Mouse (Mus musculus): ENCODE data around the gene Nr4a1. TPM values are rescaled to one million over a fixed set of nuclear protein-coding genes. Genes with fewer than 3 reads are reported as not detected.

Gene Nr4a1
- polyA plus RNA-seq, 1 experiment from 2014 or later, result 4.9 TPM

GRCm38 (mm10) chr15:101283183-101283910 lies 29.3 kb downstream of the Nr4a1 start:
- peaks cover 22% of the 10 kb centered on the region for H3K4me1 ChIP-seq
- H3K27me3 ChIP-seq (replicated peaks), result no peaks in the 10 kb centered on the region
- peaks cover 8% of the 10 kb centered on the region; the same call in 1 of the 2 replicates for H3K36me3 ChIP-seq (replicated peaks)
- H3K4me2 ChIP-seq, result peak overlapping the region; percentile 74
- no peaks in the 10 kb centered on the region for H3K9me3 ChIP-seq
- H3K4me3 ChIP-seq, result peak overlapping the region; percentile 82
- H3K9ac ChIP-seq, result peak overlapping the region; percentile 79
- under 1% methylated on average over 26 of the region's 26 CpGs for WGBS
- peak overlapping the region; percentile 63 for H3K27ac ChIP-seq
- ATAC-seq (replicated peaks), result peak; percentile 54

- peak within 1 kb of the TSS; percentile 79 for H3K9ac ChIP-seq
- no peaks in the 10 kb centered on the region for H3K9me3 ChIP-seq
- H3K4me2 ChIP-seq, result peak within 1 kb of the TSS; percentile 74
- H3K36me3 ChIP-seq (replicated peaks), result peaks cover 14% of the 10 kb centered on the region; the same call in 1 of the 2 replicates
- H3K4me3 ChIP-seq, result peak within 1 kb of the TSS; percentile 82
- peak within 1 kb of the TSS; percentile 76 for H3K27ac ChIP-seq
- peak; percentile 96 for ATAC-seq (replicated peaks)
- H3K27me3 ChIP-seq (replicated peaks), result no peaks in the 10 kb centered on the region
- WGBS, result under 1% methylated on average over 61 of the region's 61 CpGs
- H3K4me1 ChIP-seq, result peaks cover 22% of the 10 kb centered on the region
Measured at GRCm38 (mm10) chr15:101283911-101284750, 30.1 kb downstream of the Nr4a1 start, which contains the start of gene Atg101. Gene Atg101 (plus strand): TSS chr15:101284272.

GRCm38 (mm10) chr15:101286129-101286770 lies 32.2 kb downstream of the Nr4a1 start:
- ATAC-seq (replicated peaks), result no peak
- peaks cover 31% of the 10 kb centered on the region for H3K36me3 ChIP-seq (replicated peaks)
- H3K9me3 ChIP-seq, result no peaks in the 10 kb centered on the region
- WGBS, result 65% methylated on average over 9 of the region's 9 CpGs
- no peak overlapping the region for H3K4me3 ChIP-seq
- no peak overlapping the region for H3K9ac ChIP-seq
- no peaks in the 10 kb centered on the region for H3K27me3 ChIP-seq (replicated peaks)
- H3K4me2 ChIP-seq, result no peak overlapping the region
- peaks cover 22% of the 10 kb centered on the region for H3K4me1 ChIP-seq
- H3K27ac ChIP-seq, result no peak overlapping the region

GRCm38 (mm10) chr15:101287361-101287760 lies 33.3 kb downstream of the Nr4a1 start:
- WGBS, result 92% methylated on average over 6 of the region's 6 CpGs
- no peak overlapping the region for H3K4me3 ChIP-seq
- H3K9me3 ChIP-seq, result no peaks in the 10 kb centered on the region
- H3K9ac ChIP-seq, result no peak overlapping the region
- no peak overlapping the region for H3K27ac ChIP-seq
- H3K4me2 ChIP-seq, result no peak overlapping the region
- ATAC-seq (replicated peaks), result no peak
- no peaks in the 10 kb centered on the region for H3K27me3 ChIP-seq (replicated peaks)
- peaks cover 22% of the 10 kb centered on the region for H3K4me1 ChIP-seq
- peaks cover 37% of the 10 kb centered on the region for H3K36me3 ChIP-seq (replicated peaks)

DNA sequence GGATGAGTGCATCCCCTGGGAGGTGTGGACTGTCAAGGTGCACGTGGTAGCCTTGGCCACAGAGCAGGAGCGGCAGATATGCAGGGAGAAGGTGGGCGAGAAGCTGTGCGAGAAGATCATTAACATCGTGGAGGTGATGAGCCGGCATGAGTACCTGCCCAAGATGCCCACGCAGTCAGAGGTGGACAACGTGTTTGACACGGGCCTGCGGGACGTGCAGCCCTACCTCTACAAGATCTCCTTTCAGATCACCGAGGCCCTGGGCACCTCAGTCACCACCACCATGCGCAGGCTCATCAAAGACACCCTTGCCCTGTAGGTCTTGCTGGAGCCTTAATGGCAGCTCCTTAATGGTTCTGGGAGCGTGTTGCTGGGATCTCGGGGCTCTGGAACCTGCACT lies 36.3 kb downstream of the Nr4a1 start:
- Histone ChIP-seq H3K9me3 (no peaks in the 10 kb centered on the region), H3K36me3 (replicated peaks) (peaks cover 38% of the 10 kb centered on the region)

GRCm38 (mm10) chr15:101292012-101292411 lies 37.9 kb downstream of the Nr4a1 start:
- H3K4me1 ChIP-seq, result no peaks in the 10 kb centered on the region
- no peak overlapping the region for H3K4me3 ChIP-seq
- no peak overlapping the region for H3K9ac ChIP-seq
- no peak overlapping the region for H3K4me2 ChIP-seq
- no peaks in the 10 kb centered on the region for H3K27me3 ChIP-seq (replicated peaks)
- WGBS, result 96% methylated on average over 3 of the region's 3 CpGs
- no peaks in the 10 kb centered on the region for H3K9me3 ChIP-seq
- H3K27ac ChIP-seq, result no peak overlapping the region
- peaks cover 38% of the 10 kb centered on the region for H3K36me3 ChIP-seq (replicated peaks)
- ATAC-seq (replicated peaks), result no peak

More for the DNA sequence above, 36.3 kb downstream of the Nr4a1 start:
- H3K4me1 ChIP-seq, result peaks cover 6% of the 10 kb centered on the region
- no peak overlapping the region for H3K4me2 ChIP-seq
- no peak overlapping the region for H3K9ac ChIP-seq
- no peak overlapping the region for H3K4me3 ChIP-seq
- H3K27me3 ChIP-seq (replicated peaks), result no peaks in the 10 kb centered on the region
- H3K27ac ChIP-seq, result no peak overlapping the region
- WGBS, result 97% methylated on average over 15 of the region's 15 CpGs
- no peak for ATAC-seq (replicated peaks)

DNA sequence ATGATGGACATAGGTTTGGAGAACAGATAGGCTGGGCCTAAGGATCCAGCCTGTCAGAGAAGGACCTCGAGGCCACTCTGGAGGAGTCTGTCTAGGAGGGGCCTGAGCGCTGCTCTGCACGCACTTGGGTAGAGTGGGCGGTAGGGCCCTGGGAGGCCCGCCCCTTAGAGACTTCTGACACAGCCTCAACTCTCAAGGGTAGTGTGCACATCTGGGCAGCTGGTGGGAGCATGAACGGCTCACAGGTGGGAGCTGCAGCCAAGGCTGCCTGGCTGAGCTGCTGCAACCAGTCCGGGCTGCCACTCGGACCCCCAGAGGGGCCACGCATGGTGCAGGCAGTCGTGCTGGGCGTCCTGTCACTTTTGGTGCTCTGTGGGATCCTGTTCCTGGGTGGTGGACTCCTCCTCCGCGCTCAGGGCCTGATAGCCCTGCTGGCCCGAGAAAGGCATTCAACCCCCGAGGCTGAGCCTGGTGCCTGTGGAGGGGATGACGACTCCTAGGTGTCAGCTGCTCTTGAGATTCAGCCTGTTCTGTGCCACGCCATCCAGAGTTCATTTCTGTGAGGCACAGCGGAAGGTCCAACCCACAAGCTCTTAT lies 39.1 kb downstream of the Nr4a1 start, which contains the start of gene 6030408B16Rik:
Gene 6030408B16Rik, plus strand, starts transcription at position 188 of the 597 bp plus-strand sequence.
- no peak within 1 kb of the TSS for H3K9ac ChIP-seq
- no peak within 1 kb of the TSS for H3K27ac ChIP-seq
- no peak within 1 kb of the TSS for H3K4me3 ChIP-seq
- WGBS, result 68% methylated on average over 18 of the region's 18 CpGs
- peaks cover 29% of the 10 kb centered on the region for H3K36me3 ChIP-seq (replicated peaks)
- no peaks in the 10 kb centered on the region for H3K4me1 ChIP-seq
- H3K27me3 ChIP-seq (replicated peaks), result no peaks in the 10 kb centered on the region
- H3K4me2 ChIP-seq, result no peak within 1 kb of the TSS
- ATAC-seq (replicated peaks), result no peak
- H3K9me3 ChIP-seq, result no peaks in the 10 kb centered on the region

GRCm38 (mm10) chr15:101294028-101294894 lies 40.2 kb downstream of the Nr4a1 start:
- no peak for ATAC-seq (replicated peaks)
- 69% methylated on average over 16 of the region's 16 CpGs for WGBS
- no peak overlapping the region for H3K27ac ChIP-seq

DNA sequence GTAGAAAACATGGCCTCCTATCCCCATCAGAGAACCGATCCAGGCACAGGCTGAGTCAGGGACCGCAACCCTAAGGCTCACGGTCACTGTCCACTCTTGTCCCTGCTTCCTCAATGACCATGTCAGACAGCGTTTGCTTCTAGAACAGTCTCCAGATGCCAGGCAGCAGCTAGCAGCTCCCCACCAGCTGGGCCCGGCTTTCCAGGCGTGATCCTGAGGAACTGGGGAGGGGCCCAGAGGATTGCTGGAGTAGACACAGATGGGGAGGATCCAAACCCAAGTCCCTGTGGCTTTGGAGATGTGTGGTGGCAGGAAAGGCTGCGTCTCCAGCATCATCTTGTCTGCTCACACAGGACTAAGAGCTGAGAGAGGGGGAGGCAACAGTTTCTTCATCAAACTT lies 41.0 kb downstream of the Nr4a1 start:
- no peaks in the 10 kb centered on the region for H3K4me1 ChIP-seq
- no peaks in the 10 kb centered on the region for H3K27me3 ChIP-seq (replicated peaks)
- no peak overlapping the region for H3K4me2 ChIP-seq
- no peak overlapping the region for H3K4me3 ChIP-seq
- WGBS, result 76% methylated on average over 7 of the region's 7 CpGs
- ATAC-seq (replicated peaks), result no peak
- no peak overlapping the region for H3K9ac ChIP-seq
- peaks cover 16% of the 10 kb centered on the region for H3K36me3 ChIP-seq (replicated peaks)
- no peak overlapping the region for H3K27ac ChIP-seq
- no peaks in the 10 kb centered on the region for H3K9me3 ChIP-seq

More at GRCm38 (mm10) chr15:101294028-101294894, 40.2 kb downstream of the Nr4a1 start:
- Histone ChIP-seq H3K36me3 (replicated peaks) (peaks cover 22% of the 10 kb centered on the region), H3K27me3 (replicated peaks) (no peaks in the 10 kb centered on the region), H3K9me3 (no peaks in the 10 kb centered on the region), H3K4me3 (no peak overlapping the region), H3K9ac (no peak overlapping the region), H3K4me1 (no peaks in the 10 kb centered on the region), H3K4me2 (no peak overlapping the region)

DNA sequence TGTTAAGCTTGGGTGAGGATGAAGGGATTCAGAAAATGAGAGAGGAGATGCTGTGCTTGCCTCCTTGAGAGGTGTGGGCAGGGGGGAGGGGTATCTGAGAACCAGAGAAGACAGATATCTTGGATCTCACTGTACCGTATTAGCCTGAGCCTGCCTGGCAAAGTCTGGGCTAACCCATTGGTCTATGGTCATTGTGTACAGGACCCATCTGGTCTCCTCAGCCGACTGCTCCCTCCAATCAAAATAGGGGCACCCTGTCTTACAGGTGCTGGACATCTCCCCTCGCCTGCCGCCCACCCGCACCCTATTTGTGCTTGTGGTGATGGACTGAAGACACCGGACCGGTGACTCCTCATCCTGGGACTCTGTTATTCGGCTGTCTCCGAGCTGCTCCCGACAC lies 41.5 kb downstream of the Nr4a1 start:
- Histone ChIP-seq H3K4me3 (no peak overlapping the region), H3K4me1 (no peaks in the 10 kb centered on the region), H3K27ac (no peak overlapping the region), H3K4me2 (no peak overlapping the region), H3K9ac (no peak overlapping the region), H3K9me3 (no peaks in the 10 kb centered on the region), H3K36me3 (replicated peaks) (peaks cover 13% of the 10 kb centered on the region), H3K27me3 (replicated peaks) (no peaks in the 10 kb centered on the region)
- WGBS, result 91% methylated on average over 10 of the region's 10 CpGs
- ATAC-seq (replicated peaks), result no peak

GRCm38 (mm10) chr15:101296091-101296490 lies 42.0 kb downstream of the Nr4a1 start:
- Histone ChIP-seq H3K4me3 (no peak overlapping the region), H3K4me2 (no peak overlapping the region), H3K27ac (no peak overlapping the region), H3K9ac (no peak overlapping the region), H3K27me3 (replicated peaks) (no peaks in the 10 kb centered on the region), H3K36me3 (replicated peaks) (peaks cover 9% of the 10 kb centered on the region), H3K4me1 (no peaks in the 10 kb centered on the region), H3K9me3 (no peaks in the 10 kb centered on the region)
- no peak for ATAC-seq (replicated peaks)
- 92% methylated on average over 11 of the region's 11 CpGs for WGBS

All from midbrain, embryonic 15.5 days (tissue).